Mouse (Mus musculus) heart, adult 2 months (tissue): Measurements from ENCODE around the gene Ehd2. TPM values are rescaled to one million over a fixed set of nuclear protein-coding genes. Genes with fewer than 3 reads are reported as not detected.

ENCODE experiments used
- DNase-seq, 2 experiments: peaks; one replicate each; pipeline ENCODE4 v3.0.0; 2021
- H3K27ac ChIP-seq: fragments of 200-600 bp; 2 replicates; pipeline ENCODE4 v1.8.1; 2022
- H3K27me3 ChIP-seq: fragments of 200-500 bp; 2 replicates; pipeline ENCODE4 v1.6.1; 2012; ENCODE audit warnings: mild to moderate bottlenecking, low read length, inconsistent platforms, mixed read lengths; ENCODE audit not compliant: control insufficient read depth, insufficient read depth
- H3K36me3 ChIP-seq: fragments of 200-500 bp; 2 replicates; pipeline ENCODE4 v1.6.1; 2012; ENCODE audit warnings: low read length, inconsistent platforms; ENCODE audit not compliant: control insufficient read depth, insufficient read depth
- H3K4me1 ChIP-seq: fragments of 200-500 bp; 2 replicates; pipeline ENCODE4 v1.6.1; 2011; ENCODE audit warnings: low read length; ENCODE audit not compliant: control insufficient read depth, insufficient read depth
- H3K4me3 ChIP-seq: fragments of 200-600 bp; 2 replicates; pipeline ENCODE4 v1.8.1; 2022
- H3K79me2 ChIP-seq: fragments of 200-500 bp; replicated peaks from 2 replicates; pipeline ENCODE4 v1.6.1; 2012; ENCODE audit warnings: mild to moderate bottlenecking, inconsistent platforms, low read length, moderate library complexity, mixed read lengths; ENCODE audit not compliant: control insufficient read depth, insufficient read depth
- H3K9ac ChIP-seq: fragments of 200-500 bp; 2 replicates; pipeline ENCODE4 v1.6.1; 2012; ENCODE audit warnings: low read depth, mild to moderate bottlenecking, control low read depth, inconsistent platforms, low read length, mixed read lengths
- CTCF ChIP-seq: fragments of 200-600 bp; IDR thresholded peaks from 2 replicates; pipeline ENCODE4 v1.8.1; 2022; ENCODE audit warnings: antibody characterized with exemption, mild to moderate bottlenecking, moderate library complexity
- EP300 ChIP-seq: fragments of 200-500 bp; IDR thresholded peaks from 2 replicates; pipeline ENCODE4 v1.6.1; 2011; ENCODE audit warnings: low read depth, low read length, control low read depth; ENCODE audit not compliant: insufficient read depth
- POLR2A ChIP-seq: fragments of 200-500 bp; IDR thresholded peaks from 2 replicates; pipeline ENCODE4 v1.6.1; 2011; ENCODE audit warnings: mild to moderate bottlenecking, low read depth, low read length, control low read depth; ENCODE audit not compliant: insufficient read depth
- WGBS: fragments of 180-500 bp; shearing (Covaris S2); methylation state at CpG from one replicate; pipeline ENCODE4 v1.1.7; 2018; 5-methylcytosine and 5-hydroxymethylcytosine counted together
- intact Hi-C: fragments of 180-260 bp; cut with DNase I; formaldehyde crosslinking; loops from one replicate; pipeline ENCODE4 v1.15.1; 2025
- polyA plus RNA-seq: library from polyadenylated mRNA; depleted of rRNA; stranded (reverse); fragments of >200 nt; gene quantifications from 2 replicates; pipeline ENCODE4 v1.2.3, GENCODE M21; 2012
- total RNA-seq, 2 experiments: library from RNA; stranded (reverse); gene quantifications; 2 replicates each; pipeline ENCODE4 v1.2.3; 2021

Gene Ehd2
- total and polyA plus RNA-seq, 3 experiments: 76.8 to 91.3 (median 81.9) TPM

- Histone ChIP-seq H3K4me1 (peaks cover 13% of the 10 kb centered on the region), H3K4me3 (no peak overlapping the region), H3K36me3 (peaks cover 12% of the 10 kb centered on the region), H3K27ac (peak overlapping the region; percentile 18; the same call in 1 of the 2 replicates), H3K27me3 (no peaks in the 10 kb centered on the region), H3K79me2 (no peaks in the 10 kb centered on the region), H3K9ac (no peak overlapping the region)
- intact Hi-C loops: loop anchor here (1.0 kb wide), 1 partner anchor 37 kb away; the partner anchor contains the start of gene Ehd2
- DNase-seq: peak; percentile 77 to 83
- whole genome bisulfite sequencing: 17% methylated on average over 4 of the region's 4 CpGs
- peak; percentile 94 for TF ChIP-seq CTCF
- 0 out of 2 replicates have a peak, but pooled peaks have one; percentile 33 for TF ChIP-seq POLR2A
- peak; percentile 90 for TF ChIP-seq EP300
These were observed 37.5 kb downstream of the Ehd2 start for GRCm38 (mm10) chr7:15929910-15930309.

- Histone ChIP-seq H3K9ac (peak within 1 kb of the TSS; percentile 83), H3K4me1 (peaks cover 6% of the 10 kb centered on the region), H3K4me3 (peak within 1 kb of the TSS; percentile 89), H3K36me3 (no peaks in the 10 kb centered on the region; the same call in 1 of the 2 replicates), H3K79me2 (no peaks in the 10 kb centered on the region), H3K27ac (peak within 1 kb of the TSS; percentile 98), H3K27me3 (no peaks in the 10 kb centered on the region)
- TF ChIP-seq EP300: peak; percentile 39; the same call in 1 of the 2 replicates
- peak; percentile 93 for TF ChIP-seq POLR2A
- no peak for TF ChIP-seq CTCF
- peak; percentile 92 to 93 for DNase-seq
- whole genome bisulfite sequencing: under 1% methylated on average over 33 of the region's 33 CpGs
- intact Hi-C loops: loop anchor here (5.0 kb wide), 2 partner anchors 125 to 175 kb away; partner anchors contain the start of genes Bicra and Napa
These were observed 45.1 kb downstream of the Ehd2 start, which contains the start of gene Selenow for GRCm38 (mm10) chr7:15922220-15922773. Selenow (minus strand) TSS chr7:15922402.

- H3K36me3 ChIP-seq: no peaks in the 10 kb centered on the region; the same call in 1 of the 2 replicates
- no peaks in the 10 kb centered on the region for H3K79me2 ChIP-seq
- peak overlapping the region; percentile 83 for H3K9ac ChIP-seq
- intact Hi-C loops: loop anchor here (5.0 kb wide), 2 partner anchors 126 to 176 kb away; partner anchors contain the start of genes Bicra and Napa
- H3K27me3 ChIP-seq: no peaks in the 10 kb centered on the region
- WGBS: under 1% methylated on average over 10 of the region's 10 CpGs
- TF ChIP-seq CTCF: no peak
- peak overlapping the region; percentile 98 for H3K27ac ChIP-seq
- peak in 1 of 2 experiments; percentile 56 for DNase-seq
- peaks cover 6% of the 10 kb centered on the region for H3K4me1 ChIP-seq
- H3K4me3 ChIP-seq: peak overlapping the region; percentile 89
These were observed 45.6 kb downstream of the Ehd2 start for GRCm38 (mm10) chr7:15921796-15922195.

- no peaks in the 10 kb centered on the region for H3K27me3 ChIP-seq
- no peak for DNase-seq
- no peaks in the 10 kb centered on the region; the same call in 1 of the 2 replicates for H3K36me3 ChIP-seq
- WGBS: 71% methylated on average over 6 of the region's 6 CpGs
- H3K4me3 ChIP-seq: peak overlapping the region; percentile 89
- H3K79me2 ChIP-seq: no peaks in the 10 kb centered on the region
- no peak overlapping the region for H3K9ac ChIP-seq
- no peak for TF ChIP-seq CTCF
- no peak for TF ChIP-seq POLR2A
- no peak for TF ChIP-seq EP300
- H3K4me1 ChIP-seq: peaks cover 6% of the 10 kb centered on the region
- intact Hi-C loops: loop anchor here (5.0 kb wide), 2 partner anchors 127 to 177 kb away; partner anchors contain the start of genes Bicra and Napa
- no peak overlapping the region; the same call in 1 of the 2 replicates for H3K27ac ChIP-seq
These were observed 46.6 kb downstream of the Ehd2 start for GRCm38 (mm10) chr7:15920645-15921190.

GRCm38 (mm10) chr7:15919947-15920346 lies 47.4 kb downstream of the Ehd2 start:
- Histone ChIP-seq H3K4me1 (peaks cover 6% of the 10 kb centered on the region), H3K36me3 (no peaks in the 10 kb centered on the region; the same call in 1 of the 2 replicates), H3K79me2 (no peaks in the 10 kb centered on the region), H3K27ac (no peak overlapping the region), H3K27me3 (no peaks in the 10 kb centered on the region), H3K4me3 (no peak overlapping the region), H3K9ac (no peak overlapping the region)
- 79% methylated on average over 9 of the region's 9 CpGs for WGBS
- no peak for DNase-seq
- intact Hi-C loops: loop anchor here (5.0 kb wide), 2 partner anchors 127 to 177 kb away; partner anchors contain the start of genes Bicra and Napa
- TF ChIP-seq CTCF (no peak), POLR2A (no peak), EP300 (no peak)

- DNase-seq: no peak
- intact Hi-C loops: no loop called here
- Histone ChIP-seq H3K27me3 (no peaks in the 10 kb centered on the region), H3K4me3 (no peak overlapping the region), H3K27ac (no peak overlapping the region), H3K79me2 (no peaks in the 10 kb centered on the region), H3K36me3 (no peaks in the 10 kb centered on the region; the same call in 1 of the 2 replicates), H3K4me1 (peaks cover 7% of the 10 kb centered on the region), H3K9ac (no peak overlapping the region)
- TF ChIP-seq POLR2A (no peak), EP300 (no peak), CTCF (no peak)
These were observed 49.0 kb downstream of the Ehd2 start for GRCm38 (mm10) chr7:15918371-15918770.
